Mouse (Mus musculus): ENCODE results near the gene Akr1a1. TPM values are rescaled to one million over a fixed set of nuclear protein-coding genes. Genes with fewer than 3 reads are reported as not detected.
A peak's percentile ranks its signal among the peaks of the same experiment; 100 is the strongest.
"Not testable (repeated sequence)": the region's sequence is repeated elsewhere in the genome, so short reads cannot be mapped to it uniquely, and the experiment has no call there.

Akr1a1 gene
- polyA plus RNA-seq (2016; fragmentation: Nextera tagmentation; extraction: Ambion mirVana) = 281 and 287 TPM in 2 replicates

- peak within 1 kb of the TSS; percentile 77 for H3K9ac ChIP-seq
- H3K27me3 ChIP-seq (replicated peaks) = no peaks in the 10 kb centered on the region
- ATAC-seq = peak; percentile 95
- H3K4me3 ChIP-seq = peak within 1 kb of the TSS; percentile 75
- H3K9me3 ChIP-seq (replicated peaks) = no peaks in the 10 kb centered on the region
- peaks cover 33% of the 10 kb centered on the region for H3K36me3 ChIP-seq
- WGBS (ENCODE audit: insufficient replicate concordance) = under 1% methylated on average over 39 of the region's 39 CpGs
- peaks cover 60% of the 10 kb centered on the region for H3K4me1 ChIP-seq
- peak within 1 kb of the TSS; percentile 67 for H3K4me2 ChIP-seq
- H3K27ac ChIP-seq = peak within 1 kb of the TSS; percentile 79
These were observed at the start of gene Akr1a1 for GRCm38 (mm10) chr4:116650924-116651796. Gene Akr1a1 (minus strand): TSS chr4:116651680.

GRCm38 (mm10) chr4:116700964-116701363 lies 49.5 kb upstream of the Akr1a1 start:
- Histone ChIP-seq H3K36me3 (peaks cover 72% of the 10 kb centered on the region), H3K27me3 (replicated peaks) (no peaks in the 10 kb centered on the region), H3K4me3 (no peak overlapping the region), H3K4me1 (peaks cover 3% of the 10 kb centered on the region; the same call in 1 of the 2 replicates), H3K9ac (no peak overlapping the region), H3K9me3 (replicated peaks) (no peaks in the 10 kb centered on the region), H3K4me2 (no peak overlapping the region), H3K27ac (no peak overlapping the region)
- WGBS (ENCODE audit: insufficient replicate concordance) = 74% methylated on average over 1 of the region's 1 CpGs
- no peak for ATAC-seq

GRCm38 (mm10) chr4:116698693-116699342 lies 47.3 kb upstream of the Akr1a1 start:
- peaks cover 86% of the 10 kb centered on the region for H3K36me3 ChIP-seq
- H3K9ac ChIP-seq = no peak overlapping the region
- H3K27me3 ChIP-seq (replicated peaks) = no peaks in the 10 kb centered on the region
- no peak for ATAC-seq
- no peak overlapping the region for H3K4me2 ChIP-seq
- WGBS (ENCODE audit: insufficient replicate concordance) = 49% methylated on average over 2 of the region's 2 CpGs
- H3K4me1 ChIP-seq = peaks cover 3% of the 10 kb centered on the region; the same call in 1 of the 2 replicates
- no peak overlapping the region for H3K4me3 ChIP-seq
- H3K27ac ChIP-seq = no peak overlapping the region
- H3K9me3 ChIP-seq (replicated peaks) = no peaks in the 10 kb centered on the region

GRCm38 (mm10) chr4:116693785-116694184 lies 42.3 kb upstream of the Akr1a1 start:
- no peak for ATAC-seq
- no peak overlapping the region for H3K9ac ChIP-seq
- WGBS (ENCODE audit: insufficient replicate concordance) = 68% methylated on average over 2 of the region's 2 CpGs
- no peak overlapping the region for H3K27ac ChIP-seq
- peaks cover 98% of the 10 kb centered on the region for H3K36me3 ChIP-seq
- H3K4me2 ChIP-seq = no peak overlapping the region
- no peaks in the 10 kb centered on the region for H3K27me3 ChIP-seq (replicated peaks)
- no peaks in the 10 kb centered on the region for H3K9me3 ChIP-seq (replicated peaks)
- no peak overlapping the region for H3K4me3 ChIP-seq
- H3K4me1 ChIP-seq = peaks cover 8% of the 10 kb centered on the region; the same call in 1 of the 2 replicates

GRCm38 (mm10) chr4:116692146-116692545 lies 40.7 kb upstream of the Akr1a1 start:
- H3K36me3 ChIP-seq = peaks cover 96% of the 10 kb centered on the region
- H3K27ac ChIP-seq = no peak overlapping the region
- H3K4me2 ChIP-seq = no peak overlapping the region
- H3K4me3 ChIP-seq = no peak overlapping the region
- no peaks in the 10 kb centered on the region for H3K9me3 ChIP-seq (replicated peaks)
- ATAC-seq = no peak
- H3K4me1 ChIP-seq = peaks cover 18% of the 10 kb centered on the region
- no peaks in the 10 kb centered on the region for H3K27me3 ChIP-seq (replicated peaks)
- H3K9ac ChIP-seq = no peak overlapping the region
- WGBS (ENCODE audit: insufficient replicate concordance) = 78% methylated on average over 2 of the region's 2 CpGs

- Histone ChIP-seq H3K4me3 (no peak overlapping the region), H3K27ac (no peak overlapping the region), H3K9me3 (replicated peaks) (no peaks in the 10 kb centered on the region), H3K4me1 (peaks cover 39% of the 10 kb centered on the region), H3K27me3 (replicated peaks) (no peaks in the 10 kb centered on the region), H3K9ac (no peak overlapping the region), H3K36me3 (peaks cover 71% of the 10 kb centered on the region), H3K4me2 (peak overlapping the region; percentile 12; the same call in 1 of the 2 replicates)
- ATAC-seq = no peak
- 82% methylated on average over 4 of the region's 4 CpGs for WGBS (ENCODE audit: insufficient replicate concordance)
These were observed 37.9 kb upstream of the Akr1a1 start for GRCm38 (mm10) chr4:116689309-116689876.

GRCm38 (mm10) chr4:116687041-116687440 lies 35.6 kb upstream of the Akr1a1 start:
- 42% methylated on average over 1 of the region's 1 CpGs for WGBS (ENCODE audit: insufficient replicate concordance)
- Histone ChIP-seq H3K4me1 (peaks cover 56% of the 10 kb centered on the region), H3K36me3 (peaks cover 47% of the 10 kb centered on the region)

GRCm38 (mm10) chr4:116685402-116686061 lies 34.1 kb upstream of the Akr1a1 start, which contains the start of gene Prdx1:
Gene Prdx1 (plus strand): TSS chr4:116685544.
- WGBS (ENCODE audit: insufficient replicate concordance) = under 1% methylated on average over 53 of the region's 56 CpGs
- Histone ChIP-seq H3K9ac (peak within 1 kb of the TSS; percentile 80), H3K4me1 (peaks cover 56% of the 10 kb centered on the region), H3K4me3 (peak within 1 kb of the TSS; percentile 71), H3K4me2 (peak within 1 kb of the TSS; percentile 77), H3K9me3 (replicated peaks) (no peaks in the 10 kb centered on the region), H3K27me3 (replicated peaks) (no peaks in the 10 kb centered on the region; the same call in 1 of the 2 replicates), H3K27ac (peak within 1 kb of the TSS; percentile 91), H3K36me3 (peaks cover 33% of the 10 kb centered on the region)
- peak; percentile 86 for ATAC-seq

More at GRCm38 (mm10) chr4:116687041-116687440, 35.6 kb upstream of the Akr1a1 start:
- Histone ChIP-seq H3K27me3 (replicated peaks) (no peaks in the 10 kb centered on the region; the same call in 1 of the 2 replicates), H3K4me3 (peak overlapping the region; percentile 71), H3K9ac (peak overlapping the region; percentile 80), H3K27ac (no peak overlapping the region), H3K4me2 (peak overlapping the region; percentile 77), H3K9me3 (replicated peaks) (no peaks in the 10 kb centered on the region)
- ATAC-seq = no peak

- Histone ChIP-seq H3K4me2 (peak overlapping the region; percentile 77), H3K9me3 (replicated peaks) (no peaks in the 10 kb centered on the region), H3K27ac (peak overlapping the region; percentile 91), H3K27me3 (replicated peaks) (no peaks in the 10 kb centered on the region; the same call in 1 of the 2 replicates), H3K4me3 (peak overlapping the region; percentile 71; the same call in 1 of the 2 replicates), H3K4me1 (peaks cover 56% of the 10 kb centered on the region), H3K9ac (no peak overlapping the region), H3K36me3 (peaks cover 25% of the 10 kb centered on the region)
- ATAC-seq = no peak
- 53% methylated on average over 2 of the region's 2 CpGs for WGBS (ENCODE audit: insufficient replicate concordance)
These were observed 33.2 kb upstream of the Akr1a1 start for GRCm38 (mm10) chr4:116684665-116685064.

- peak; percentile 31; the same call in 1 of the 2 replicates for ATAC-seq
- peaks cover 51% of the 10 kb centered on the region for H3K4me1 ChIP-seq
These were observed 32.5 kb upstream of the Akr1a1 start for GRCm38 (mm10) chr4:116683957-116684356.

GRCm38 (mm10) chr4:116680521-116680920 lies 29.0 kb upstream of the Akr1a1 start:
- H3K4me1 ChIP-seq = peaks cover 33% of the 10 kb centered on the region
- not testable (repeated sequence) for H3K9ac ChIP-seq; H3K36me3 ChIP-seq; H3K27me3 ChIP-seq (replicated peaks); H3K4me2 ChIP-seq; H3K9me3 ChIP-seq (replicated peaks); ATAC-seq; H3K27ac ChIP-seq; H3K4me3 ChIP-seq
- 72% methylated on average over 4 of the region's 4 CpGs for WGBS (ENCODE audit: insufficient replicate concordance)

More at GRCm38 (mm10) chr4:116683957-116684356, 32.5 kb upstream of the Akr1a1 start:
- Histone ChIP-seq H3K9ac (no peak overlapping the region), H3K36me3 (peaks cover 17% of the 10 kb centered on the region), H3K27me3 (replicated peaks) (no peaks in the 10 kb centered on the region; the same call in 1 of the 2 replicates), H3K9me3 (replicated peaks) (no peaks in the 10 kb centered on the region), H3K4me2 (peak overlapping the region; percentile 40; the same call in 1 of the 2 replicates), H3K27ac (no peak overlapping the region), H3K4me3 (no peak overlapping the region; the same call in 1 of the 2 replicates)
- WGBS (ENCODE audit: insufficient replicate concordance) = 18% methylated on average over 4 of the region's 4 CpGs
